Mouse (Mus musculus) adrenal gland (tissue): ENCODE results near the gene Nosip.

Source experiments
- intact Hi-C: fragments of 180-260 bp; cut with DNase I; formaldehyde crosslinking; loops from one replicate; pipeline ENCODE4 v1.15.1; 2025
- microRNA-seq, 2 experiments: library from miRNA; unstranded; fragments of <30 nt; microRNA quantifications; one replicate each; pipeline ENCODE4; 2019

Gene Nosip

GRCm38 (mm10) chr7:45126844-45127699 lies 64.8 kb downstream of the Nosip start:
- intact Hi-C loops = no loop called here

Small RNA genes lying within 50 kb of the gene (microRNA-seq; reads per million reads assigned to microRNA genes)
- gene Mir150 (159 to 415 reads per million in 2 experiments), gene Mir5121 (30.7 to 37.6 reads per million in 2 experiments), gene Mir7054 (0.46 to 0.49 reads per million in 2 experiments)
